Mouse (Mus musculus) kidney, embryonic 16.5 days (tissue): Measurements from ENCODE around the gene U2surp. TPM values are rescaled to one million over a fixed set of nuclear protein-coding genes. Genes with fewer than 3 reads are reported as not detected.
A peak's percentile ranks its signal among the peaks of the same experiment; 100 is the strongest.

Experiments
- ATAC-seq: fragments of 200-750 bp; cut with Nextera tagmentation; 2 replicates; pipeline ENCODE4 v1.8.0; 2017; ENCODE audit warnings: moderate TSS enrichment; ENCODE audit not compliant: low FRiP score, low TSS enrichment
- H3K27ac ChIP-seq: fragments of 300-500 bp; sonication (generic); 2 replicates; pipeline ENCODE4 v1.5.1; 2014; ENCODE audit warnings: low read length
- H3K27me3 ChIP-seq: fragments of 300-500 bp; sonication (generic); 2 replicates; pipeline ENCODE4 v1.6.1; 2014; ENCODE audit warnings: low read length, control low read depth, mixed read lengths; ENCODE audit not compliant: insufficient read depth
- H3K36me3 ChIP-seq: fragments of 300-500 bp; sonication (generic); 2 replicates; pipeline ENCODE4 v1.6.1; 2014; ENCODE audit warnings: low read length, control low read depth, mixed read lengths; ENCODE audit not compliant: insufficient read depth
- H3K4me1 ChIP-seq: fragments of 300-500 bp; sonication (generic); 2 replicates; pipeline ENCODE4 v1.6.1; 2014; ENCODE audit warnings: low read length, control low read depth, mixed read lengths; ENCODE audit not compliant: insufficient read depth
- H3K4me2 ChIP-seq: fragments of 300-500 bp; sonication (generic); replicated peaks from 2 replicates; pipeline ENCODE4 v1.6.1; 2014; ENCODE audit warnings: low read depth, low read length
- H3K4me3 ChIP-seq: fragments of 300-500 bp; sonication (generic); 2 replicates; pipeline ENCODE4 v1.5.1; 2014; ENCODE audit warnings: mild to moderate bottlenecking, low read length
- H3K9ac ChIP-seq: fragments of 300-500 bp; sonication (generic); replicated peaks from 2 replicates; pipeline ENCODE4 v1.6.1; 2014; ENCODE audit warnings: low read length
- H3K9me3 ChIP-seq: fragments of 300-500 bp; sonication (generic); 2 replicates; pipeline ENCODE4 v1.6.1; 2016; ENCODE audit warnings: low read length, control low read depth
- WGBS: fragments of 180-500 bp; shearing (Covaris S2); extraction: QIAGEN DNeasy Blood & Tissue Kit; methylation state at CpG from one replicate; pipeline ENCODE4 v1.1.7; 2014; 5-methylcytosine and 5-hydroxymethylcytosine counted together
- polyA plus RNA-seq: library from polyadenylated mRNA; unstranded; fragments of >200 nt; fragmentation: Nextera tagmentation; extraction: Ambion mirVana; gene quantifications from 2 replicates; pipeline ENCODE4 v1.2.1, GENCODE M21; 2015

Gene U2surp
- polyA plus RNA-seq, 1 experiment from 2014 or later: 100 TPM

DNA sequence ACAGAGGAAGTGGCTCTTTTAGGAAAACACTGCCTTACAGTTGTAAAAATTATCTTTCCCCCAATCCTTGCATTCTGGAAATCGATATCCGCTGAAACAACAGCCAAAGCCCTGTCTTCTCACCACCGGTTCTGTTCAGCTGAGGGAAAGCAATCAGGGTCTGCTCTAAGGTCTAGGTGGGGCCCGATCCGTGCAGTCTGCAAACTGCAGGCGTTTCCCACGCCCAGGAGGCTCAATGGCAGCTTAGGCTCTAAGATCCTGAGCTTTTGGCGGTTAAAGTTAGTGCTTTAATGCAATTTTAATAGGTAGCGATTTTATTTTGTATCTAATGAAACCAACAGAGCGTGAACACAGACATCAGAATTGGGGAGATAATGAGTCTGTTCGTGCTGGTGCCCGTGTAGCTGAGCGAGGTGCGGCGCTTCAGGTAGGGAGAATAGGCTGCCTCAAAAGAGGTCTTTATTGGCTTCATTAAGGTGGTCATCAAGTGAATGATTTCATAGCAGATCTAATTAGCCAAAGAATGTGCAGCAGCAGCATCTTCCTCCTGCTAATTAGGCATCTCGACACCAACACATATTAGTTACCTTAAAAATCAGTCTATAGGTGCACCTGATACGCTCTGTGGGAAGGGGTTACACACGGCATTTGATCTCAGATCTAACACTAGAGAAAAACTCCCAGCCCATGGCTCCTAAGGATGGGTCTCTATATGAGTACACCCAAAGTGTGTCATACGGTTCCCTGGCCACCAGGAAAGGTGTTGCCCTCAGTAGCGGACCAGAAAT, 76.1 kb downstream of the U2surp start:
- Histone ChIP-seq H3K4me1 (no peaks in the 10 kb centered on the region), H3K4me3 (no peak overlapping the region), H3K27ac (no peak overlapping the region), H3K27me3 (no peaks in the 10 kb centered on the region), H3K9ac (no peak overlapping the region), H3K4me2 (no peak overlapping the region), H3K9me3 (no peaks in the 10 kb centered on the region), H3K36me3 (no peaks in the 10 kb centered on the region)
- no peak for ATAC-seq
- 71% methylated on average over 20 of the region's 20 CpGs for WGBS

- H3K36me3 ChIP-seq: no peaks in the 10 kb centered on the region
- H3K4me2 ChIP-seq: no peak overlapping the region
- 0 out of 2 replicates have a peak, but pooled peaks cover 4% of the 10 kb centered on the region for H3K4me1 ChIP-seq
- no peak overlapping the region for H3K27ac ChIP-seq
- ATAC-seq: peak; percentile 65
- H3K4me3 ChIP-seq: no peak overlapping the region
- no peaks in the 10 kb centered on the region for H3K9me3 ChIP-seq
- WGBS: 61% methylated on average over 4 of the region's 4 CpGs
- H3K27me3 ChIP-seq: no peaks in the 10 kb centered on the region
- no peak overlapping the region for H3K9ac ChIP-seq
Measured at GRCm38 (mm10) chr9:95428277-95428676, 83.5 kb downstream of the U2surp start.

- no peak for ATAC-seq
- Histone ChIP-seq H3K4me3 (no peak overlapping the region), H3K9ac (no peak overlapping the region), H3K9me3 (0 out of 2 replicates have a peak, but pooled peaks cover 2% of the 10 kb centered on the region), H3K27me3 (no peaks in the 10 kb centered on the region), H3K36me3 (no peaks in the 10 kb centered on the region), H3K27ac (no peak overlapping the region), H3K4me1 (no peaks in the 10 kb centered on the region), H3K4me2 (no peak overlapping the region)
Measured at GRCm38 (mm10) chr9:95413911-95414310, 97.9 kb downstream of the U2surp start.

DNA sequence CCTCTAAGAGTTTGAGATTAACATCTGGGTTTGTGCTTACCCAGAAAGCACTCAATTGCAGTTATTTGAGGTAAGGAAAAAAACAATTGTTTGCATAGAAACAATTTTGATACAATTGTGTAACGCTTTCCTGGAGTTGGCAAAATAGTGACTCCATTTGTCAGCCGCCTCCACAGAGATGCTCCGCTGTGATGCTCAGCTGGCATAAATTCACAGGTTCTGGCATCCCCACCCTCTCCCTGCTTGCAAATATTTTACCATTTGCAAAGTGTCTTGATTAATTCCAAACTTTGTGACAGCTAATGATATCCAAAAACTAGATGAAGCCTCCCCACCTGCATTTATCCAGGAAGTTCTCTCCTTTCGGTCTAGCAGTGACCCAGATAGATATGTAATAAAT, 99.7 kb downstream of the U2surp start:
- Histone ChIP-seq H3K27me3 (no peaks in the 10 kb centered on the region), H3K4me1 (peaks cover 7% of the 10 kb centered on the region; the same call in 1 of the 2 replicates), H3K4me2 (no peak overlapping the region), H3K27ac (no peak overlapping the region), H3K9ac (no peak overlapping the region), H3K36me3 (no peaks in the 10 kb centered on the region), H3K9me3 (0 out of 2 replicates have a peak, but pooled peaks cover 2% of the 10 kb centered on the region), H3K4me3 (no peak overlapping the region)
- ATAC-seq: no peak
- 62% methylated on average over 4 of the region's 4 CpGs for WGBS

DNA sequence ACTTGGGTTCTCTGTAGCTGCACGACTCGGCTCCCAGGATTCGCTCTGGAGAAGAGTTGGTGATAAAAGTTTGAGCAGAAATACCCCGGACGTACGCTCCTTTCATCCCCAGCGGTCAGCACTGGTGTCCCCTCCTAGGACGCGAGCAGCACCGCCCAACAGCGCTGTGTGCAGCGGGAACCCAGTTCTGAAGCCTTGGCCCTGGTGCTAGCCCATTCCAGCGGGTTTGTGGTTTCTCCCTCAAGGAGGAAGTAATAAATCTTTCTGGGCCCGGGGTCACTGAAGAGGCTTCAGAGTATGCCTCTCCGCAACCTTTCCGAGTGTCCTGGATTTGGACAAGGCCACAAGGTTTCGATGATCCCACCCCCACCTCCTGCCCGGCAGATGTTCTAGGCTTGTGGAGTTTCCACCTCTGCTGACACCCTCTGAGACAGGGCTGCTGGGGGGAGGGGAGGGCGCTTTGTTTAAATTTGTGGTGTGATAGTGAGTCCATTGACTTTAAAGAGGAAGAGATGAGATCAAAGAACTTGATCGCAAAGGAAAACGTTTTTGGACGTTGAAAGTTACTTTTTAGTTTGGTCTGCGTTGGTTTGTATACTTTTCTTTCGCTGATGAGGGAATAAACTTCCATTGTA, 104.1 kb downstream of the U2surp start:
- Histone ChIP-seq H3K9ac (peak overlapping the region; percentile 81), H3K27me3 (0 out of 2 replicates have a peak, but pooled peaks cover 2% of the 10 kb centered on the region), H3K4me3 (peak overlapping the region; percentile 56), H3K9me3 (no peaks in the 10 kb centered on the region), H3K4me2 (peak overlapping the region; percentile 93), H3K27ac (peak overlapping the region; percentile 94), H3K36me3 (no peaks in the 10 kb centered on the region), H3K4me1 (peaks cover 20% of the 10 kb centered on the region)
- ATAC-seq: peak; percentile 69
- WGBS: under 1% methylated on average over 24 of the region's 24 CpGs

Other genes with a start within 250 kb of the U2surp start
- gene Chst2, start 105.3 kb downstream of the U2surp start, polyA plus RNA-seq: 6.6 and 7.2 TPM in 2 replicates
- 0.81 and 1.00 TPM in 2 replicates for gene Paqr9, start 47.7 kb upstream of the U2surp start, polyA plus RNA-seq
- 1.00 and 1.3 TPM in 2 replicates for gene Pcolce2, start 125.6 kb upstream of the U2surp start, polyA plus RNA-seq
- gene Trpc1, start 238.4 kb upstream of the U2surp start, polyA plus RNA-seq: 3.3 and 4.3 TPM in 2 replicates